Mouse (Mus musculus): ENCODE measurements around the gene Xrcc4.

Xrcc4 gene

DNA sequence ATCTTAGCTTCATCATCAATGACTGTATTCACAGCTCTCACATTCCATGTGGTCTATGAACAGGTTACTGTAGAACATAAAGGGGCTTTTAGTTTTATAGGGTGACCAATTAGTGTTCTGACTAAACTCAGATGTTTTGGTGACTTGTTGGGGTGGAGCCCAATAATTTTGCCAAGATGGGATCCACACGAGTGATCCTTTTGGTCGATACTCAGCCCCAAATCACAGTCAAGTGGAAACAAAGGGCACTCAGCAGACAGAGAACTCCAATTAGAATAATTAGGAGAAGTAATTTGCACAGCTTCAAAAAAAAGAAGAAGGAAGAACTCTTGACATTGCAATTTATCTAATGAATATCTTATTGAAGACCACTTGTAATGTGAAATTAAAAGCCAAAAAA lies 274.9 kb downstream of the Xrcc4 start:
- no peak for DNase-seq (ENCODE audit: low read depth, low spot score)

DNA sequence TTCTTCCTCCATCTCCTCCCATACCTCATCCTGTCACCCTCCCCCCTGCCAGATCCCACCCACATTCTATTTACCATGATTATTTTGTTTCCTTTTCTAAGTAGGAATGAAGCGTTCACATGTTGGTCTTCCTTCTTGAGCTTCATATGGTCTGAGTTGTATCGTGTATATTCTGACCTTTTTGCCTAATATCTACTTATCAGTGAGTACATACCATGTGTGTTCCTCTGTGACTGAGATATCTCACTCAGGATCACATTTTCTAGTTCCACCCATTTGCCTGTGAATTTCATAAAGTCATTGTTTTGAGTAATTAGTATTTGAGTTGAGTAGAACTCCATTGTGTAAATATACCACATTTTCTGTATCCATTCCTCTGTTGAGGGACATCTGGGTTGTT lies 277.2 kb downstream of the Xrcc4 start:
- DNase-seq (ENCODE audit: low read depth, low spot score): no peak

DNA sequence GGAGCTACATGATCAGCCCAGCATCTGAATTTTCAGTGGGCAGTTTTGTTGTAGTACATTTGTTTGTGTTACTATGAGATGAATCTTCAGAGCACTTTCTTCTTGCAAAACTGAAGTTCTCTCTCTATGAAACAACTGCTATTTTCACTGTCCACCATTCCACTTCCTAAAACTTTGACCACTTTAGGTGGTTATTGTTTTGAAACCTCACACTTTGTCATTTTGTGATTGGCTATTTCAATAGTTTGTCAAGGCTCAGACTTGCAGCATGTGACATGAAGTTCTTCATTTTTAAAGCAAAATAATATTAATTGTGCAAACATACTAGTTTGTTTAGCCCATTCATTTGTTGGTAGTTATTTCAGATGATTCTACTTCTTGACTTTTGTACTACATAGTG lies 280.4 kb downstream of the Xrcc4 start:
- DNase-seq (ENCODE audit: low read depth, low spot score): no peak

DNA sequence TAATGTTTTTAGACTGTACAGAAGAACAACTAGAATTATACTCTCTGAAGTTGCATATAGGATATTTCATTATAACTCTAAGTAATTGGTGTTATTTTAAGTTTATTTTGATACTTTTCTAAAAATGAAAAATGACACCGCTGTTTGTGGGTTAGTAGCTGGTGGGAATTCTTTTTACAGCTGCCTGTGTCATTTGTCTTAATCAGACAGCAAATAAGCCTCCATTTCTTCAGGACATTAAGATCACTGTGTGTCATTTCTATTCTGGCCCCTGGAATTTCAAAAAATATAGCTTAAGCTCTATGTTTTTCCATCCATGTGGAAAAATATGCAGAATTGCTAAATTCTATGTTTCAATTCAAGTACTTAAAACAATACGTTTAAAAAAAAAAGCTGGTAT lies 287.5 kb downstream of the Xrcc4 start:
- DNase-seq (ENCODE audit: low read depth, low spot score): no peak

DNA sequence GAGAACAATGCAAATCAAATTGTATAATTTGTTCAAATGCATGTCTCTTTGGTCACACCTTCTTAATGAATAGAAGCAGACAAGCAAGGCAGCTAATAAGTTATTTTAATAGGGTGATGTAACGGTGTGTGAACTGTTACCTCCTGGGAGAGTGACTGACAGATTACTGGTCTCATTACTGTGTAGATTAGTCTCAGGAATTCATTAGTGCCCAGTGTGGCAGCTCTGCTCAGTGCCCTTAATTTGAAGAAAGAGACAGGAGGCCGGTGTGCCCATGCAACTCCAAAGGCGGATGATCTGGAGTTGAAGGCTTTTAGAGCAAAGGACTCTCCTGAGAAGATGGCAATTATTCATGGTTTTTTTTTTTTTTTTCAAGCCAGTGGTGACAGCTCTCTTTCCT lies 291.7 kb downstream of the Xrcc4 start:
- DNase-seq (ENCODE audit: low read depth, low spot score): no peak

DNA sequence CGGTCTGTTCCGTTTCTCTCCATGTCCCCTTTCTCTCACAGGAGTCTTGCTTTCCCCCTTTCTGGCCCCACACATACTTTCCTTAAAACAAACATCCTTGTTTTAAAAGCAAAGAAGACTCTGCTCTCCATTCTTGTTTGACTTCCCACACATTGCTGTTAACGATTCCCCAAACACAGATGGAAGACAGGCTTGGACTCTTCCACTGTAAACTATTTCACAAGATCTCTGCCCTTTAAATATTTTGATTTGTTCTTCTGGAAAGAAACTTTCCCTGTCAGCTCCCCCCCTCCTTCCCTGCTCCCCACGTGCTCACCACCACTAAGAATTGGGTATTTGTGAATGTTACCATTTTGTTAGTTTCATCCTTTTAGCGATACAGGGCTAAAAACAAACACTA lies 297.9 kb downstream of the Xrcc4 start:
- DNase-seq (ENCODE audit: low read depth, low spot score): no peak

DNA sequence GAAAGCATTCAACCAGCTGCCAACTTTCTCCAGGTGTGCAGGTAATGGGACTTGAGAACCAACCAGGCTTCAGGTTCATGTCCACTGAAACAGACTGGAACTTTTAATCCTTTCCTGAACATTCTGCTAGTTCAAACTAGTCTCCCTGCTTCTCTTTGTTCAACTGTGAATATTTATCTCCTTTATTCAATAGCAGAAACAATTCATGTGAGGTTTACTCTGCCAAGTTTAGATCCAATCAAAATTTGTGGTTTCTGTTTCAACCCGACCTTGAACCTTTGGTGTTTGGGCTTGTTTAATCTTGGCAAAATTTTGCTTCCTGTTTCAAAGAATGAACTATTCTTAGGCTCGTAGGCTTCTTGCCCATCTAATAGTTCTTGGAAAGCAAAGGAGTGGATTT lies 306.5 kb downstream of the Xrcc4 start:
- DNase-seq (ENCODE audit: low read depth, low spot score): peak; percentile 43

DNA sequence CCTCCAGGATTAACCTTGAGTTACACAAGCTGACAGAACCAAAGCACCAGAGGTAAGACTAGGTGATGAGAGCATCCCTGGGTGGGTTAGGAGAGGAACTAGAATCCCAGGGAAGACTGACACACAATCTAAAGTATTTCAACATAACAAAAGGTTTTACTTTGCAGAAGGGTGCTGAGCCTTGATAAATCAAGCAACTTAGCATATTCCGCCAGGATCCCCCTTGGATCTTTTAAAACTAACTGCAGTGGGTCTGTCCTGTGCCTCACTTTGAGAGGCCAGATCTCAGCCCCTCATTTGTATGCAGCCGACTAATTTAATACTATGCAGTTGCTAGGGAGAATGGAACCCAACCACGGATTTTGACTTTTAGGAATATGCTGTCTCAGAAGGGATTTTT lies 309.1 kb downstream of the Xrcc4 start:
- no peak for DNase-seq (ENCODE audit: low read depth, low spot score)

DNA sequence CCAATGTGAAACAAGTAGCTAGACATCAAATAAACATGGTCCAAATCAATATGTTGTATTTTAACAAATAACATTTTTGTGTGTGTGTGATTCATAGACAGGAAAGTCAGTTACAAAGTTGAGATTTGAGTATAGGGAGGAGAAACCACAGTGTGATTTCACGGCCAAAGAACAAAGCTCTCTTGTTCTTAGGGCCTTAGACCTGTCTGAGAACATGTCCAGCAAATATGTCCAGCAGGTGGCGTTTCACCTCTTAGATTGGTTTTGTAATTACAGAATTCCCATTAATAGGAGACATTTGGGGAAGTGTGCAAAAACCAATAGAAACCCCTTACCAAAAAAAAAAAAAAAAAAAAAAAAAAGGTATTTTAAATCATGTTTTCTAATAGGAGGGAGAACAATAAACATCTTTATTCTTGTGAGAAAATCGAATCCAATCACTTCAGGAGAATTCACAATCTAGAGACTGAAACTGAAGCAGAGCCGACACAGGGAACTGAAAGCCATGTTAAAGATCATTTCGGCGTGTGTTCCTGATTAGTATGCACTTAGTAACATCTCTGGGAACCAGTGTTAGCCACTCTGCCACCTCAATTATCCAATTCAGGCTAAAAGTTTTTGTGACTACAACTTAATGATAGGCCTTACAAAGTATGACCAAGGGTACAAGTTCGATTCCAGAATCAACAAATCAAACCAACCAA lies 310.0 kb downstream of the Xrcc4 start:
- DNase-seq (ENCODE audit: low read depth, low spot score): peak; percentile 87

DNA sequence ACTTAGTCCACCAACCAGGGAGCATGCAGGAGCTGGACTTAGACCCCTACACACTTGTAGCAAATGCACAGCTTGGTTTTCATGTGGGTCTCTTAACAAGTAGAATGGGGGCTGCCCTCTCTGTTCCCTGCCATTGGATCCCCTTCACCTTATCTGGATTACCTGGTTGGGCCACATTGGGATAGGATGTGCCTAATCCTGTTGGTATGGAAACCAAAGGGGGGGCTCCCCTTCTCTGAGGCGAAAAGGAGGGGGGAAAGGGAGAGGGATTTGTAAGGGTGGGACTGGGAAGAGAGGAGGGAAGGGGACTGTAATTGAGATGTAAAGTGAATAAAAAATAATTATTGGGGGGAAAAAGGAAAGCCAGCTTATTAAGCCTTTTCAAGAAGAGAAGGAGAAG lies 311.6 kb downstream of the Xrcc4 start:
- DNase-seq (ENCODE audit: low read depth, low spot score): no peak

DNA sequence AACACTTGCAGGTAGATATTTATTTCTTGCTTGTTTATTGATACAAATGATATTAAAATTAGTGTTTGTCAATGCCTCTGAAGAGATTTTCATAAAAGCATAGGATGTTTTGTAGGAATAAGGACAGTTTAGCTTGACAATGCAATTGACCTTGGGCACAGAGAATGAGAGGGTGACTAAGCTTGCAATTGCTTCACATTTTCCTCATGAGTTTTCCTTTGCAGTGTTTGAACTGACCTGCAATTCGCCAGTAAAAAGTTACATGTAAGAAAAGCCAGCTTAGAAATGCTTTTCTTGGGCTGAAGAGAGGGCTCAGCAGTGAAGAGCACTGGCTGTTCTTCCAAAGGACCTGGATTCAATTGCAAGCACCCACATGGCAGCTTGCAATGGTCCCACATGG lies 312.3 kb downstream of the Xrcc4 start:
- DNase-seq (ENCODE audit: low read depth, low spot score): peak; percentile 12

DNA sequence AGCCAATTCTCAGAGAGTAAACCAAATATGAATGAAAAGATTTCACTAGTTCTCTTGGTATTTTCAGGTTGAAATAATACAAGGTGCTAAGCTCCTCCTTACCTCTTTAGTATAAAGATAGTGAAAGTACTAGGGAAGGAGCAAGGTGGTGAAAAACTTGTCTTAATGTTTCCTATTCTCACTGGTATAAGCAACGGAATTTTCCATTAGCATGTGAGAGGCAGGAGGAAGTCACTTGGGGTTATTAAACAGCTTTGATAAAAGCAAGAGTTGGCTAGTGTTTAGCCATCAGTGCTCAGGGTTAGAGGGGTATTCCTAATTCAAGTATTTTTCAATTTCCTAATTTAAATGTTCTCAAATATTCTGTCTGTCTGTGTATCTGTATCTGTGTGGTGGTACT lies 322.9 kb downstream of the Xrcc4 start:
- no peak for DNase-seq (ENCODE audit: low read depth, low spot score)

DNA sequence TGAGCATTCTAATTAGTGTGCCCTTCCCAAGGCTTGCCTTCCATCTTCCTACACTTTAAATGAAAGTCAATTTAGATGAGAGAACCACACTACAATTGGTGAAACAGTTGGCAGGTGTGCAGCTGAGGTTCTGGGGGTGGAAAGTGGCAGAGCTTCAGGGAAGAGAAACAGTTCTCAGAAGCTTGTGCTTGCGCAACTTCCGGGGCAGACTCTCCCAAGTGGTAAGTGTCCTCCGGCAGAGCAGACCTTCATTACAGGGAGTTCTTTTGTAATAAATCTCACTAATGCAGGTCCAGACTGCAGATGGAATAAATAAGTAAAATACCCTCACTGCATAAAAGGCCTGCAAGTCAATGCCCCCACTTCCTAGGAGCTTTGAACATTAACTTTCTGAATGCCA lies 323.4 kb downstream of the Xrcc4 start:
- no peak for DNase-seq (ENCODE audit: low read depth, low spot score)

DNA sequence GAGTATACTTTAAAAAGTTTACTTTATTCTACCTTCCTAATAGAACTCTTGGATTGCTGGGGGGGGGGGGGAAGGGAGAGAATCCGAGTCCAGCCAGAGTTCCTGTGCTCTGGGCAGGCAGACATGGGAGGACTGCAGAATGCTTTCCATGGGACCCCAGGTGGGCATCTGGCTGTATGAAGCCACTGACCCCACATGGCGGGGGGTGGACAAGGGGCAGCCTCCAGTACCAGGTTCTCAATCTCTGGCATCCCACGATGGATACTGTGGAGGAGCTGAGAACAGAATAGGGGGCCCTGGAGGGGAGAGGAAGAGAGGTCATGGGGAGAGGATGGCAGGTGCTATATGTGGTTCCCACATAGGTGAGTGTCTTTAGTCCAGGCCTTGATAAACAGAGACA lies 327.1 kb downstream of the Xrcc4 start:
- no peak for DNase-seq (ENCODE audit: low read depth, low spot score)

DNA sequence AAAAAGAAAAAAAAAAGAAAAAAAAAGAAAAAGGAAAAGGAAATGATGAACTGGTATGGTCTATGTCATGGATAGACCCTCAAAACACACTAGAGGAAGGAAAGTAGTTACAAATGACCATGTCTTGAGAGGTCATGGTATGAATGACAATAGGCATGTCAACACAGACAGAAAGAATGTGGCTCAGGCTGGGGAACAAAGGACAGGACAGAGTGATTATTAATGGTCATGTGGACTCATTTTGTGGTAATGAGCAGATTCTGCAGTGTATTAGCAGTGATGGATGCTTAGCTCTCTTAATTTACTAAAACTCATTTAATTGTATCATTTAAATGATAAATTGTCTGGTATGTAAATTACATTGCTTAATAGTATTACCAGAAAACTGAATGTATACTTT lies 333.1 kb downstream of the Xrcc4 start:
- DNase-seq (ENCODE audit: low read depth, low spot score): no peak

DNA sequence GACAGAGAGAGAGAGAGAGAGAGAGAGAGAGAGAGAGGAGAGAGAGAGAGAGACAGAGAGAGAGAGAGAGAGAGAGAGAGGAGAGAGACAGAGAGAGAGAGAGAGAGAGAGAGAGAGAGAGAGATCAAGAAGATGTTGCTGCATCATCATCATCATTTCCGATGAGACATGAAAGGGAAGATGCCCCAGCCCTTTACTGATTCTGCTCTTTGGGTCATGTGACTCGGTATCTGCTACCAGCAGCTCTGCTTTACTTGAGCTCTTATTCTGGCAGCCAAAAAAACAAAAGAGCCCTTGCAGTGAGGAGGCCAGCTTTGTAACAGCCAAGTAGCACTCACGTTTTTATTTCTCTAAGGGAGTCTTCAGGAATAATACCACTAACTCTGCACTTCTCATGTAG lies 338.8 kb downstream of the Xrcc4 start:
- DNase-seq (ENCODE audit: low read depth, low spot score): peak; percentile 9

DNA sequence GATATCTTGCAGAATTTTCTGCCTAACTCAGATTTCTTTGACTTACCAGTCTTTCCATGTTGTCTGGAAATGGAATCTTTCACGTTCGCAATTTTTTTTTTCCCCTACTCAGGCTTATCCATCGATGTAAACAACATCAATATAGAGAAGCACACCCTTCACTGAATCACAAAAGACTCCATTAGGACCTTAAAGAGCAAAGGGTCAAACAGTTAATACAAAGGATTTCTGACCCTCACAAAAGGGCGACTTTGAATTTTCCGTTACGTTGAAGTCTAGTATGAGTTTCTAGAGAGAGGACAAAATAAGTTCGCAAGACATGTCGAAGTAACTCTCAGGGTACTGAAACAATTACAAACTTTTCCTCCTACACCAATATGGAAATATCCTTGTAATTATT lies 346.2 kb downstream of the Xrcc4 start:
- DNase-seq (ENCODE audit: low read depth, low spot score): no peak

DNA sequence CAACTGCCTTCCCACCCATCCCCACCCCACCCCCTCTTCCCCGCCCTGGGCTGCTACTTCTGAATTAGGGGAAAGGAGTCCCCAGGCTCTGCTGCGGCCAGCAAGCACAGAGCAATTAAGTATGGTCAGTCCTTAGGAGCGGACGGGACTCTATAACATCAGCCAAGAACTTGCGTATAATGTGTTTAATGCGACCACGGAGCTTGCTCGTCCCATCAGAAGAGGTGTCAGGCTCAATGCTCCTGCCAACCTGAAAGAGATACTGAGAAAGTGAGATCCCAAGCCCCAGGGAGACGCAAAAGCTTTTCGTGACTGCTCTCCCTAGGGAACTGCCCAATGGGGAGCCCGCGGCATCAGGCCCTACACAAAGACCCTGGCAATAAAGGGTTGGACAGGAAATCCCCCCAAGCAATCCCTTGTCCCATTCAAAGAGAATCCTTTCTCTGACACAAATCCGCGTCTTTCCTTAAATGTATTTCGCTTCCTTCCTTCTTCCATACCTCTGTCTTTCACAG lies 346.7 kb downstream of the Xrcc4 start:
- DNase-seq (ENCODE audit: low read depth, low spot score): no peak

DNA sequence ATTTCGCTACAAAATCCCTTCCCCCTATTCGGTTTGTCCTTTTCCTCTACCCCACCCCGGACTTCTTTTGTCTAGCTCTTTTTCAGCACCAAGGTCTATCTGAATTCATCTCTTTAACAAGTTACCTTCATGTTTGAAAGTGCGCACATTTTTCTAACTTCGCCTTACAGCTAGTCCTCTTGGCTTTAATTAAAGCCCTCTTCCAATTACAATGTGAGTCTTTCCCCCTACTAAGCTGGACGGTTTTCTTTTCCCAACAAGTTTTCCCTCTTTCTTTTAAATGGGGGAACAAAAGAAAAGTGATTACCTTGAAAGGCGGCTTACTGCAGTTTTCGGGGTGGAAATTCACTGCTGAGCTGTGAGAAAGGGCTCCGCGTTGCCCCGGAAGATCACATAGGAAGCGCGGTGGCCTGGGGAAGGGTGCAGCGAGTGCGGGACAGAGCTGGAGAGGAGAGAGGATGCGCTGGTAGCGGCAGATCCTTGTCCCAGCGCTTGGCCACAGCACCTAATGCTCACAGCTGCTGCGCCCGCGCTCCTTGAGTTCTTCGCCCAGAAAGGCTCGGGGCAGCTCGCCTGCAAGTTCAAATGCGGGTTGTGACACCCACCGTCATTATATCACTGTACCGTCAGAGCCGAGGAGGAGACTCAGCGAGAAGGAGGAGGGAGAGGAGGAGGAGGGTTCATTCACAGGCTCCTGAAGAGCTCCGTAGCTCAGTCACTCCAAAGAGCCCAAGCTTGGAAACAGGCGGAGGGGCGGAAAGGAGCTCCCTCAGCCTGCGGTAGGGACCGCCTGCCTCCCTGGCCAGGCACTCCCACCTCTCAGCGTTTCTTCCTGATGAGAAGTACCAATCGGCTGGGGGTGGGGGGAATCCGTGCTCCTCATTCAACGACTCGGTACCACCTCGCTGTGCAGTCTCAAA lies 347.4 kb downstream of the Xrcc4 start, which contains the start of gene Vcan:
Vcan (minus strand) TSS at position 744 of the 920 bp plus-strand sequence.
- DNase-seq (ENCODE audit: low read depth, low spot score): peak; percentile 78

DNA sequence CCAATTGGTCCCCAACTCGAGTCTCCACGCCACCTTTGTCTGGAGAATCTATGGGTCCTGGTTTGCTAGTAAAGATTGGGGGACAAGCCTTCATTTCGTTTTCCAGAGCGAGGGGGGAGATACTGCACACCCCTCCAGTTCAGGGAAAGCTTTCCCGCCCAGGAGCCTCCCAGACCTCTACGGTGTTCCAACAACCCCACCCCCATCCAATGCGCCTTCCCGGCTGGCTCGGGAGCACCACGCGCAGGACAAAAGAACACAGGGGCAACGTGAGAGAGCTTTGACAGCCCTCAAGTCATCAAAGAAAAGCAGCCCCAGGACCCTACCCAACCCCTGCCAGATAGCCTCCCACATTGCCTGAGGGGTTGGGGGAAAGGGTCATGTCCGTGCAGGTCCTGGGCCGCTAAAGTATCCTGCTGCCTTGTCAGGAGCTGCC lies 348.3 kb downstream of the Xrcc4 start:
- peak; percentile 62 for DNase-seq (ENCODE audit: low read depth, low spot score)

DNA sequence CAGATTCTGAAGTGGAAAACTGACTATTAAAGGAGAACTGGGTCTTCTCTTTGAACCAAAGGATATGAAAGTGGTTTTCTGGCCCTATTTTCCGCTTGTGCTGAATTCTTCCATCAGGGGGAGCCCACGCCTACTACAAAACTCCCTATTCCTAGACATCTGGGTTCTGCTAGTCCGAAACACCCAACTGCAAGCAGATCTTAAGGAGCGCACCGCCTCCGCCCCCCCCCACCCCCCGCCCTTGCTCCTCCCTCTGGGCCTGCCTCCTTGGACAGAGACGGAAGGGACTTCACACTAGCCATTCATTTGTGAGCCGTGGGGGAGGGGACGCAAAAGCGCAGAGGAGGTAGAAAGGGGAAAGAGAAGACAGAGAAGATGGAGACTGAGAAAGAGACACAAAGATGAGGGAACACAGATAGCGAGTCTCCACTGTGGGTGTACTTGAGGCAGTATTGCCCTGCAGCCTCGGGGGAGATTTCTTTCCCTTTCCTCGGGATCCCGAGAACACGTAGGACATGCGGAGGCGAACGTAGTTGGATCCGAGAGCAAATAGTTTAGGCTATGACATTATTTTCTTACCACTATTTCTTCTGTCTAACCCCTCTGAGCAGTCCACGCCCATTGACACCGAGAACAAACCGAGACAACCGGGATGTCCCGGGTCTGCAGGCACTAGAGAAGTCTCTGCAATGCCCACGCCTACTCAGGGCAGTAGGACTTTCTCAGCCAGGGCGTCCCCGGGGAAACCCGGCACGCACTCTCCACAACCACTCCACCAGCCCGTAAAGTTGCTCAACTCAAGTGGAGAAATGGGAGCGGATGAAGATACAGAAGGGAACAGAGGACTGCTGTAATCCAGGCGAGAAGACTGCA lies 348.9 kb downstream of the Xrcc4 start:
- DNase-seq (ENCODE audit: low read depth, low spot score): peak; percentile 95

All from 3T3-L1 (cell line).